Mouse (Mus musculus) bone marrow macrophage, adult 2 months (primary cell): ENCODE results near the gene Myl9.

Experiments used
- CTCF ChIP-seq: IDR thresholded peaks from 2 replicates; pipeline ENCODE4 v1.5.1; 2012; ENCODE audit warnings: low read depth, mild to moderate bottlenecking, low read length, moderate library complexity
- POLR2A ChIP-seq: IDR thresholded peaks from 2 replicates; pipeline ENCODE4 v1.6.1; 2012; ENCODE audit warnings: mild to moderate bottlenecking, low read depth, low read length, borderline replicate concordance

DNA sequence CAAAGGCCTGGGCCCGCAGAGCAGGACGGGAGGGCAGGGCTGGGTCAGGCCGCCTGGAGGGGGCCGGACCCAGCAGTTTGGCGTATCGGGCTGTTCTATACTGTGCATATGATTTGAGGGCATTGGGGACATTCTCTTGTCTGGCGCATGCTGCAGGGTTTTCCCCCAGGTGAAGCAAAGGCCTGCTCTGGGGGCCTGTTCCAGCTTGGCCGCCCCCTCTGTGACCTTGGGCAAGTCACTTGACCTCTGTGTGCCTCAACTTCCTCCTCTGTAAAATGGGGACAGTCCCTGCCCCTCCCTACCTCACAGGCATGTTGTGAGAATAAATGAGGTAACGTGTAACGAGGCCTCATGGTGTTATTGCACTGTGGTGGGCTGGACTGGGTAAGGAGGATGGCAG is 11.2 kb upstream of the Myl9 start:
- no peak for TF ChIP-seq CTCF
- no peak for TF ChIP-seq POLR2A
